In genomic region chr5:114584293-114585104, GRCm38 (mm10) we compare ENCODE assay signal across 11 mouse cellular contexts. TPM values are rescaled to one million over a fixed set of nuclear protein-coding genes. Genes with fewer than 3 reads are reported as not detected.
DNase-seq lines count a peak whose midpoint lies in the region; ATAC-seq and TF ChIP-seq lines count a peak whose summit lies in the region.
"Had no signal": no experiment of that assay in that cellular context is flagged by ENCODE, and none has a peak within 500 bp of the region (broad histone marks: within the 10 kb centered on the region; RNA-seq: fewer than 3 reads in every experiment).

No protein-coding gene starts in this region.

- H3K9ac ChIP-seq in stomach, embryonic 14.5 days (replicated peaks; ENCODE audit: low read depth, low read length): no peak overlapping the region
- no peak overlapping the region for H3K9ac ChIP-seq in stomach, postnatal 0 days (ENCODE audit: low read length)
- H3K9ac ChIP-seq: liver, postnatal 0 days had no signal

- H3K27me3 ChIP-seq in stomach, embryonic 14.5 days (ENCODE audit: control insufficient read depth, insufficient read depth, low read length): no peaks in the 10 kb centered on the region
- no peaks in the 10 kb centered on the region for H3K27me3 ChIP-seq in stomach, postnatal 0 days (ENCODE audit: control insufficient read depth, insufficient read depth, low read length)

- 45% methylated on average over 14 of the region's 14 CpGs for WGBS in stomach, embryonic 14.5 days
- 48% methylated on average over 14 of the region's 14 CpGs for WGBS in stomach, postnatal 0 days

- H3K4me1 ChIP-seq in stomach, embryonic 14.5 days (ENCODE audit: control insufficient read depth, insufficient read depth, low read length): peaks cover 51% of the 10 kb centered on the region
- peaks cover 5% of the 10 kb centered on the region; the same call in 1 of the 2 replicates for H3K4me1 ChIP-seq in stomach, postnatal 0 days (replicated peaks; ENCODE audit: control insufficient read depth, insufficient read depth)

- TF ChIP-seq CTCF in stomach, postnatal 0 days (IDR thresholded peaks at IDR 0.05; ENCODE audit: low read depth): no peak

- TF ChIP-seq EP300 in stomach, postnatal 0 days (optimal IDR thresholded peaks at IDR 0.05): no peak

- no peaks in the 10 kb centered on the region for H3K9me3 ChIP-seq in stomach, embryonic 14.5 days (ENCODE audit: control insufficient read depth, low read depth, low read length)
- no peaks in the 10 kb centered on the region for H3K9me3 ChIP-seq in stomach, postnatal 0 days (ENCODE audit: control insufficient read depth, low read length)

- H3K4me2 ChIP-seq in stomach, embryonic 14.5 days (replicated peaks; ENCODE audit: low read depth, low read length): no peak overlapping the region
- H3K4me2 ChIP-seq in stomach, postnatal 0 days (replicated peaks; ENCODE audit: low read depth): no peak overlapping the region

- H3K4me3 ChIP-seq in stomach, embryonic 14.5 days (ENCODE audit: low read depth, low read length): no peak overlapping the region
- no peak overlapping the region for H3K4me3 ChIP-seq in stomach, postnatal 0 days (ENCODE audit: low read depth, low read length)

- no peak for ATAC-seq in stomach, embryonic 14.5 days (ENCODE audit: insufficient number of reproducible peaks, insufficient read depth, low FRiP score, low read depth)
- ATAC-seq in stomach, postnatal 0 days (ENCODE audit: low FRiP score, low TSS enrichment): no peak; the same call in 1 of the 2 replicates
- no peak for ATAC-seq in erythroid progenitor cell, adult 5-6 weeks (replicated peaks; ENCODE audit: low FRiP score, poor library complexity, severe bottlenecking)
- ATAC-seq: liver, postnatal 0 days had no signal

- H3K27ac ChIP-seq in stomach, embryonic 14.5 days (ENCODE audit: low read length): peak overlapping the region; percentile 64; the same call in 1 of the 2 replicates
- H3K27ac ChIP-seq in stomach, postnatal 0 days (replicated peaks): no peak overlapping the region

- DNase-seq in adrenal gland, postnatal 36 days: peak; percentile 35 to 57
- no peak for DNase-seq in adrenal gland, adult 8-10 months
- DNase-seq in stomach, postnatal 0 days (ENCODE audit: low spot score): no peak
- peak; percentile 79 for DNase-seq in lung, postnatal 10 days
- no peak for DNase-seq in c-Kit-positive CD71-positive TER-119-positive erythroid progenitor cells, embryonic 14.5 days (ENCODE audit: low spot score)
- no peak for DNase-seq in urinary bladder, postnatal 10 days (ENCODE audit: low spot score)
- DNase-seq: heart, adult 11 months; kidney, adult 18-20 months; liver, postnatal 0 days had no signal

- H3K36me3 ChIP-seq in stomach, embryonic 14.5 days (ENCODE audit: control insufficient read depth, insufficient read depth, low read length): no peaks in the 10 kb centered on the region
- no peaks in the 10 kb centered on the region for H3K36me3 ChIP-seq in stomach, postnatal 0 days (ENCODE audit: control insufficient read depth, insufficient read depth, low read length)

RNA-seq across cellular contexts. Expression of gene Fam222a, which starts 16.7 kb away (rescaled TPM):
- 100 to 1,000 TPM in 1 of 2 experiments, 10 to 100 TPM in 1; 52.1 to 118 TPM for total RNA-seq in adrenal gland, postnatal 36 days (2021)
- 10 to 100 TPM; 28.1 to 47.2 (median 33.7) TPM for total RNA-seq in adrenal gland, adult 8-10 months (2022)
- 2.8 and 2.9 TPM in 2 replicates for polyA plus RNA-seq in stomach, embryonic 14.5 days (2014; fragmentation: Nextera tagmentation; extraction: Ambion mirVana)
- polyA plus RNA-seq in stomach, postnatal 0 days (2015; fragmentation: Nextera tagmentation; extraction: Ambion mirVana): 0.79 and 0.98 TPM in 2 replicates
- 2.9 TPM in 1 of 2 replicates, not detected in the other for total RNA-seq in erythroid progenitor cell, adult 5-6 weeks (2015; ENCODE audit: low replicate concordance)
- 0.39 TPM in 1 of 2 replicates, not detected in the other for total RNA-seq in erythroid progenitor cell, adult 5-6 weeks (2017; ENCODE audit: low replicate concordance)

Comparison
In these comparisons a context has a peak if more than half of its experiments do, and no peak if none do; other contexts are left out.
1. DNase-seq: peak in adrenal gland, postnatal 36 days (2 of 2) and lung, postnatal 10 days (single experiment); none in adrenal gland, adult 8-10 months (single experiment), stomach, postnatal 0 days (single experiment), c-Kit-positive CD71-positive TER-119-positive erythroid progenitor cells, embryonic 14.5 days (single experiment) and urinary bladder, postnatal 10 days (single experiment).
2. RNA of gene Fam222a, which starts 16.7 kb away (total RNA-seq): 52.1 to 118 TPM in adrenal gland, postnatal 36 days and 28.1 to 47.2 TPM in adrenal gland, adult 8-10 months; 0.39 to 2.9 TPM in erythroid progenitor cell, adult 5-6 weeks; every median in the first group is over 4 times any median in the second.